Mouse (Mus musculus) kidney, postnatal 0 days (tissue): ENCODE measurements around the gene Cse1l. TPM values are rescaled to one million over a fixed set of nuclear protein-coding genes. Genes with fewer than 3 reads are reported as not detected.
A peak's percentile ranks its signal among the peaks of the same experiment; 100 is the strongest.

Experiments
- ATAC-seq: fragments of 200-750 bp; cut with Nextera tagmentation; replicated peaks from 2 replicates; pipeline ENCODE4 v1.8.0; 2017; ENCODE audit warnings: low read depth, moderate number of reproducible peaks, moderate TSS enrichment, moderate library complexity; ENCODE audit not compliant: low FRiP score
- DNase-seq: peaks from one replicate; pipeline ENCODE4 v3.0.0-alpha.2; 2016; ENCODE audit warnings: low spot score
- H3K27ac ChIP-seq: fragments of 300-500 bp; sonication (generic); 2 replicates; pipeline ENCODE4 v1.5.1; 2014; ENCODE audit warnings: mild to moderate bottlenecking
- H3K27me3 ChIP-seq: fragments of 300-500 bp; sonication (generic); 2 replicates; pipeline ENCODE4 v1.6.1; 2014; ENCODE audit warnings: low read length, mixed read lengths; ENCODE audit not compliant: insufficient read depth
- H3K36me3 ChIP-seq: fragments of 300-500 bp; sonication (generic); 2 replicates; pipeline ENCODE4 v1.6.1; 2014; ENCODE audit warnings: low read length, mixed read lengths; ENCODE audit not compliant: insufficient read depth
- H3K4me1 ChIP-seq: fragments of 300-500 bp; sonication (generic); replicated peaks from 2 replicates; pipeline ENCODE4 v1.6.1; 2014; ENCODE audit warnings: antibody characterized with exemption, low read length, mixed read lengths; ENCODE audit not compliant: insufficient read depth
- H3K4me2 ChIP-seq: fragments of 300-500 bp; sonication (generic); 2 replicates; pipeline ENCODE4 v1.6.1; 2014; ENCODE audit warnings: mild to moderate bottlenecking, low read length, moderate library complexity, mixed read lengths
- H3K4me3 ChIP-seq: fragments of 300-500 bp; sonication (generic); replicated peaks from 2 replicates; pipeline ENCODE4 v1.5.1; 2014; ENCODE audit warnings: low read depth, low read length
- H3K9ac ChIP-seq: fragments of 300-500 bp; sonication (generic); 2 replicates; pipeline ENCODE4 v1.6.1; 2014; ENCODE audit warnings: low read depth, low read length
- H3K9me3 ChIP-seq: fragments of 300-500 bp; sonication (generic); replicated peaks from 2 replicates; pipeline ENCODE4 v1.6.1; 2016; ENCODE audit warnings: low read length, inconsistent platforms, mixed read lengths
- CTCF ChIP-seq: IDR thresholded peaks from 2 replicates; pipeline ENCODE4 v1.5.1; 2016; ENCODE audit warnings: antibody characterized with exemption, low read depth, mild to moderate bottlenecking, moderate library complexity
- WGBS: fragments of 180-500 bp; shearing (Covaris S2); extraction: QIAGEN DNeasy Blood & Tissue Kit; methylation state at CpG from one replicate; pipeline ENCODE4 v1.1.7; 2014; 5-methylcytosine and 5-hydroxymethylcytosine counted together
- polyA plus RNA-seq: library from polyadenylated mRNA; unstranded; fragments of >200 nt; fragmentation: Nextera tagmentation; extraction: Ambion mirVana; gene quantifications from 2 replicates; pipeline ENCODE4 v1.2.1, GENCODE M21; 2015

Gene Cse1l
- polyA plus RNA-seq, 1 experiment from 2014 or later = 64.2 TPM

- Histone ChIP-seq H3K9ac (no peak overlapping the region), H3K27ac (no peak overlapping the region), H3K4me3 (no peak overlapping the region), H3K9me3 (no peaks in the 10 kb centered on the region), H3K4me2 (no peak overlapping the region), H3K4me1 (peaks cover 20% of the 10 kb centered on the region; the same call in 1 of the 2 replicates), H3K27me3 (no peaks in the 10 kb centered on the region), H3K36me3 (no peaks in the 10 kb centered on the region)
- DNase-seq (peak; percentile 46), ATAC-seq (no peak)
- no peak for TF ChIP-seq CTCF
These were observed 86.1 kb downstream of the Cse1l start for GRCm38 (mm10) chr2:166991945-166992344.

DNA sequence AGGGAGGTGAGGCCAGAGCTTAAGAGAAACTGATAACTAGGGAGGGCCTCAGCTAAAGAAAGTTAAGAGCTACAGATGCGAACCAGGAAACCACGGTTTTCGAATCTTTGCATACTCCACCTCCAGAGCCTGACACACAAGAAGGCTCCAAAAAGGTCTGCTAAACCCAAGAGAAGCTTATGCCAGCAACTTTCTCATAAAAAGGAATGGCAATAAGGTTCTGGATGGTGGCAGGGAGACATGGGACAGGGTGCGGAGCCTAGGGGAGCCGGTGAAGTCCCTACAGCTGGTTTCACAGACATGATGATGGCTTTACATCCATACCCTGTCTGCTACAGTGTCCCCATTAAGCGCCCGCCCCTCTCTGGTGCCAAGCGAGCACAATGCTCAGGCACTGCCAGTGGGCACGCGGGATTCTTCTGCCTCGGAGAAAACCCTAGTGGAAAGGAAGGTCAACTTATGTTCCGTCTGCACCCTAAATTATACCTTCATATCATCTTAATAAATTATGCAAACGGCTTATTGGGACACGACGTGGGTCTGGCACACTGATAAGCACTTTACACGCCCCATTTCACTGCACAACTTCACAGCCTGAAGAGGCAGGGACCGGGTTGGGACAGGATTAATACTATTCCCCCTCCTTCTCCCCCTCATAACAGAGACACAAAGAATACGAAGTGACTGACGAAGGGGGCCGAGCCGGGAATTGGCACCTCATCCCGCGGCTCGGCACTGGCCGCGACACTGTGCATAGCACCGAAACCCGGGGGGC lies 89.4 kb downstream of the Cse1l start:
- WGBS = under 1% methylated on average over 28 of the region's 28 CpGs
- Histone ChIP-seq H3K36me3 (no peaks in the 10 kb centered on the region), H3K9me3 (no peaks in the 10 kb centered on the region), H3K27me3 (no peaks in the 10 kb centered on the region), H3K27ac (peak overlapping the region; percentile 95), H3K4me3 (peak overlapping the region; percentile 81), H3K4me1 (peaks cover 20% of the 10 kb centered on the region; the same call in 1 of the 2 replicates), H3K4me2 (peak overlapping the region; percentile 87), H3K9ac (peak overlapping the region; percentile 92)
- no peak for TF ChIP-seq CTCF
- peak; percentile 46 for DNase-seq
- no peak for ATAC-seq

Other genes starting within 250 kb of the Cse1l start
- 9.6 and 9.8 TPM in 2 replicates for gene Prex1, start 192.2 kb upstream of the Cse1l start, polyA plus RNA-seq
- gene Trp53rkb, start 113.5 kb upstream of the Cse1l start, polyA plus RNA-seq = 5.7 and 7.8 TPM in 2 replicates
- gene Arfgef2, start 100.5 kb upstream of the Cse1l start, polyA plus RNA-seq = 4.3 and 4.6 TPM in 2 replicates
- gene Stau1, start 90.3 kb downstream of the Cse1l start, polyA plus RNA-seq = 61.4 and 73.3 TPM in 2 replicates
- 33.3 and 37.9 TPM in 2 replicates for gene Ddx27, start 109.2 kb downstream of the Cse1l start, polyA plus RNA-seq
- gene Znfx1, start 157.0 kb downstream of the Cse1l start, polyA plus RNA-seq = 10.7 and 11.8 TPM in 2 replicates